Mouse (Mus musculus) heart, postnatal 10 days (tissue): Measurements from ENCODE around the gene Gm10203. TPM values are rescaled to one million over a fixed set of nuclear protein-coding genes. Genes with fewer than 3 reads are reported as not detected.

Experiments used
- DNase-seq, 2 experiments: peaks; one replicate each; pipeline ENCODE4 v3.0.0; 2021
- intact Hi-C: fragments of 180-260 bp; cut with DNase I; formaldehyde crosslinking; loops from one replicate; pipeline ENCODE4 v1.15.1; 2025
- total RNA-seq, 2 experiments: library from RNA; stranded (reverse); gene quantifications; 2 replicates each; pipeline ENCODE4 v1.2.3; 2021

The Gm10203 gene
- total RNA-seq, 2 experiments from 2014 or later, result not detected

GRCm38 (mm10) chr6:149173831-149174625, 44.1 kb downstream of the Gm10203 start:
- peak; percentile 43 to 45 for DNase-seq
- intact Hi-C loops, result no loop called here

- DNase-seq, result peak; percentile 74 to 77
- intact Hi-C loops, result no loop called here
Observed at GRCm38 (mm10) chr6:149174932-149175570, 45.1 kb downstream of the Gm10203 start.

DNA sequence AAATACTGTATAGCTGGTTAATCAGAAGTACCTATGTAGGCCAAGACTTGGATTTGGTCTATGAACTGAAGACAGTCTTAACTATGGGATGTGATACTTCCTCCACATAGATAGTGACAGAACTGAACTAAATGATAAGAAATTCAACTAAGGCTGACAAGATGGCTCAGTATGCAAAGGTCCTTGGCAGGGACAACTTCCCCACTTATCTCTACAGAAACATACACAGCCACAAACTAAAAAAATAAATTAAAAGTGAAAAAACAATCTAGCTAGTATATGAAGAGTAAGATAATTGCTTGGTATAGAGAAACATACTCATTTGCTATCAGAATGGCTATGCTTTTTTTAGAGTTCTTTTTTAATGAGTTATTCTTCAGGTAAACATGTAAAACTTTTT, 49.1 kb downstream of the Gm10203 start:
- intact Hi-C loops, result no loop called here

More for the DNA sequence above, 49.1 kb downstream of the Gm10203 start:
- DNase-seq, result no peak

Other genes starting within 250 kb of the Gm10203 start
- 1 to 10 TPM; 6.2 to 7.8 TPM for gene Caprin2, start 233.9 kb upstream of the Gm10203 start, total RNA-seq
- gene Sinhcaf, start 183.7 kb upstream of the Gm10203 start, total RNA-seq, result 10 to 100 TPM in 1 of 2 experiments, 1 to 10 TPM in 1; 9.0 to 11.6 TPM
- gene Dennd5b, start 28.5 kb upstream of the Gm10203 start, total RNA-seq, result 10 to 100 TPM; 27.7 to 32.6 TPM
- 10 to 100 TPM; 19.1 to 32.9 TPM for gene Etfbkmt, start 9.7 kb downstream of the Gm10203 start, total RNA-seq
- 10 to 100 TPM; 21.2 to 30.3 TPM for gene Amn1, start 58.5 kb downstream of the Gm10203 start, total RNA-seq
- 10 to 100 TPM; 29.4 to 42.3 TPM for gene Resf1, start 179.2 kb downstream of the Gm10203 start, total RNA-seq